Mouse (Mus musculus): ENCODE measurements at regions not wholly inside any gene's neighbourhood (a gene's known extent, or its start where the extent isn't known, plus 50 kb on each side); places are given as distances from the start of the nearest gene placed in this dataset.

DNA sequence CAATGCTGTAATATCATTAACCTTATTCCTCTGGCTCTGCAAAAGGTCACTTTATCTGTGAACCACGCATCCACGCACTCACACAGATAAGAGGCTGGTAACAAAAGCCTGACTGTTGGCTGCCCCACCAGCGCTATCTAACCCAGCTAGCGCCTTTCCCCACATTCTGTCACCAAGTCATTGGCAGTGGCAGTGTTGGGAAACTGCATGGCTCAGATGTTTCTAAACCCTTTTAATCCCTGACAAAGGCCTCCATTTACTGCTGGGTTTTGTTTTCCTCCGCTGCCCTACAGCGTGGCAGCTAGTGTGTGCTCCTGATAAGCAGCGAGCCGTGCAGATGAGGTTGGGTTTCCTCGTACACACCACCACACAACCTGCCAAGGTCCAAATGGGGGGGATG lies 55.7 kb downstream of the Id4 start:
- dilution Hi-C loops (cut with MboI; ENCODE audit: extremely low pct_ligation_motif_present, extremely low pct_unique_long_range_greater_than_20kb, low sequenced_read_pairs): no loop called here
- Histone ChIP-seq H3K9me3 (replicated peaks; ENCODE audit: low read length) (peaks cover 74% of the 10 kb centered on the region), H3K4me3 (replicated peaks in 1 of 3; ENCODE audit: low read depth in 2 of 3, low read length in 2 of 3, poor library complexity in 1 of 3) (no peak overlapping the region), H3K27ac (ENCODE audit: insufficient read depth, low read depth) (no peak overlapping the region), H3K36me3 (replicated peaks in 1 of 2; ENCODE audit: control insufficient read depth in 1 of 2, insufficient read depth in 1 of 2, low read length in 1 of 2) (no peaks in the 10 kb centered on the region), H3K4me1 (ENCODE audit: control insufficient read depth in 1 of 2, insufficient read depth in 2 of 2) (no peaks in the 10 kb centered on the region), H3K9ac (ENCODE audit: insufficient read depth, low read depth) (no peak overlapping the region), H3K4me2 (ENCODE audit: insufficient read depth, low read depth, poor library complexity, severe bottlenecking) (no peak overlapping the region), H3K79me2 (replicated peaks; ENCODE audit: control insufficient read depth, extremely low read depth, insufficient read depth, poor library complexity, severe bottlenecking) (no peaks in the 10 kb centered on the region), H3K27me3 (replicated peaks) (no peaks in the 10 kb centered on the region)
- in situ Hi-C loops (cut with MboI; ENCODE audit: low pct_ligation_motif_present, low pct_unique_long_range_greater_than_20kb, low sequenced_read_pairs): no loop called here
- TF ChIP-seq RAD21 (IDR thresholded peaks at IDR 0.05; ENCODE audit: low read depth, low read length) (no peak), PAX5 (IDR thresholded peaks at IDR 0.05; ENCODE audit: low read length) (no peak), RCOR1 (conservative IDR thresholded peaks at IDR 0.05; ENCODE audit: low read depth, low read length) (no peak), BHLHE40 (IDR thresholded peaks at IDR 0.05; ENCODE audit: low read depth, low read length) (no peak), MAFK (IDR thresholded peaks at IDR 0.05; ENCODE audit: insufficient replicate concordance, low read length) (no peak), ELF1 (IDR thresholded peaks at IDR 0.05; ENCODE audit: low read depth, low read length) (no peak), KAT2A (IDR thresholded peaks at IDR 0.05; ENCODE audit: insufficient replicate concordance, low read length) (no peak), NELFE (IDR thresholded peaks at IDR 0.05; ENCODE audit: low read depth, low read length) (no peak), HCFC1 (IDR thresholded peaks at IDR 0.05; ENCODE audit: low read depth, low read length) (no peak), JUND (conservative IDR thresholded peaks at IDR 0.05; ENCODE audit: low read depth, low read length) (no peak), IRF4 (IDR thresholded peaks at IDR 0.05; ENCODE audit: low read depth, low read length) (no peak), UBTF (IDR thresholded peaks at IDR 0.05; ENCODE audit: low read depth, low read length) (no peak), POLR2A (IDR thresholded peaks at IDR 0.05; ENCODE audit: low read depth, low read length) (no peak)
- no peak for DNase-seq (ENCODE audit: extremely low read depth)

DNA sequence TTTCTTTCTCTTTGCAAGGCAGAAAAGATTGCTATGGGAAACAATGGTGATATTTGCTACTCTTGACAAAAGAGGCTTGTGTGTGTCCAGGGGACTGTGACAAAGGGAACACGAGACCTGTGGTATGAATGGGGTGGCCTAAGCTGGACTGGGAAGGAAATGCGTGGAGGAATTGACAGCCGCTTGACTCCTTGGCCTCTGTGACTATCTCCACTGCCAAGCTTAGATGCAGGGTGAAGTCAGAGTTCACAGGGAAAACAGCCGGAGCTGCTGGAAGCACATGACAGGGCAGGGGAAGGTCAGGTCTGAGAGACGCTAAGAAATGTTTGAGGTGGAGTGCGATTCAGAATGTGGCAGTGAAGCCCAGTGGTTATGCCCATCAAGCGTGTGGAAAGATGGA lies 56.4 kb downstream of the Id4 start:
- Histone ChIP-seq H3K27me3 (replicated peaks) (no peaks in the 10 kb centered on the region), H3K9ac (ENCODE audit: insufficient read depth, low read depth) (no peak overlapping the region), H3K79me2 (replicated peaks; ENCODE audit: control insufficient read depth, extremely low read depth, insufficient read depth, poor library complexity, severe bottlenecking) (no peaks in the 10 kb centered on the region), H3K4me2 (ENCODE audit: insufficient read depth, low read depth, poor library complexity, severe bottlenecking) (no peak overlapping the region), H3K36me3 (replicated peaks in 1 of 2; ENCODE audit: control insufficient read depth in 1 of 2, insufficient read depth in 1 of 2, low read length in 1 of 2) (no peaks in the 10 kb centered on the region), H3K27ac (ENCODE audit: insufficient read depth, low read depth) (no peak overlapping the region), H3K4me1 (ENCODE audit: control insufficient read depth in 1 of 2, insufficient read depth in 2 of 2) (no peaks in the 10 kb centered on the region), H3K4me3 (replicated peaks in 1 of 3; ENCODE audit: low read depth in 2 of 3, low read length in 2 of 3, poor library complexity in 1 of 3) (no peak overlapping the region), H3K9me3 (replicated peaks; ENCODE audit: low read length) (peaks cover 73% of the 10 kb centered on the region)
- DNase-seq (ENCODE audit: extremely low read depth): no peak
- in situ Hi-C loops (cut with MboI; ENCODE audit: low pct_ligation_motif_present, low pct_unique_long_range_greater_than_20kb, low sequenced_read_pairs): no loop called here
- dilution Hi-C loops (cut with MboI; ENCODE audit: extremely low pct_ligation_motif_present, extremely low pct_unique_long_range_greater_than_20kb, low sequenced_read_pairs): no loop called here
- TF ChIP-seq CHD1 (IDR thresholded peaks at IDR 0.05; ENCODE audit: low read depth, low read length) (no peak), JUND (conservative IDR thresholded peaks at IDR 0.05; ENCODE audit: low read depth, low read length) (no peak), ETS1 (conservative IDR thresholded peaks at IDR 0.05; ENCODE audit: low read depth, low read length) (no peak)

- TF ChIP-seq ZC3H11A (IDR thresholded peaks at IDR 0.05; ENCODE audit: low read depth, low read length) (no peak), EP300 (IDR thresholded peaks at IDR 0.05; ENCODE audit: low read length) (no peak), KAT2A (IDR thresholded peaks at IDR 0.05; ENCODE audit: insufficient replicate concordance, low read length) (no peak), HCFC1 (IDR thresholded peaks at IDR 0.05; ENCODE audit: low read depth, low read length) (no peak)
- Histone ChIP-seq H3K9ac (ENCODE audit: insufficient read depth, low read depth) (no peak overlapping the region), H3K9me3 (replicated peaks; ENCODE audit: low read length) (peaks cover 66% of the 10 kb centered on the region), H3K36me3 (replicated peaks in 1 of 2; ENCODE audit: control insufficient read depth in 1 of 2, insufficient read depth in 1 of 2, low read length in 1 of 2) (no peaks in the 10 kb centered on the region), H3K27me3 (replicated peaks) (no peaks in the 10 kb centered on the region), H3K4me1 (ENCODE audit: control insufficient read depth in 1 of 2, insufficient read depth in 2 of 2) (no peaks in the 10 kb centered on the region), H3K4me2 (ENCODE audit: insufficient read depth, low read depth, poor library complexity, severe bottlenecking) (no peak overlapping the region), H3K27ac (ENCODE audit: insufficient read depth, low read depth) (no peak overlapping the region), H3K79me2 (replicated peaks; ENCODE audit: control insufficient read depth, extremely low read depth, insufficient read depth, poor library complexity, severe bottlenecking) (no peaks in the 10 kb centered on the region), H3K4me3 (replicated peaks in 1 of 3; ENCODE audit: low read depth in 2 of 3, low read length in 2 of 3, poor library complexity in 1 of 3) (no peak overlapping the region)
- in situ Hi-C loops (cut with MboI; ENCODE audit: low pct_ligation_motif_present, low pct_unique_long_range_greater_than_20kb, low sequenced_read_pairs) (no loop called here), dilution Hi-C loops (cut with MboI; ENCODE audit: extremely low pct_ligation_motif_present, extremely low pct_unique_long_range_greater_than_20kb, low sequenced_read_pairs) (no loop called here)
- no peak for DNase-seq (ENCODE audit: extremely low read depth)
Observed at GRCm38 (mm10) chr13:48319001-48319400, 58.0 kb downstream of the Id4 start.
